Mouse (Mus musculus) liver, embryonic 15.5 days (tissue): ENCODE results near the gene Ppp1r12a. TPM values are rescaled to one million over a fixed set of nuclear protein-coding genes. Genes with fewer than 3 reads are reported as not detected.

ENCODE experiments used
- ATAC-seq: fragments of 200-750 bp; cut with Nextera tagmentation; 2 replicates; pipeline ENCODE4 v1.8.0; 2017; ENCODE audit warnings: moderate number of reproducible peaks, mild to moderate bottlenecking, moderate library complexity; ENCODE audit not compliant: insufficient read depth
- H3K27ac ChIP-seq: fragments of 300-500 bp; sonication (generic); replicated peaks from 2 replicates; pipeline ENCODE4 v1.5.1; 2015; ENCODE audit warnings: mild to moderate bottlenecking, inconsistent platforms
- H3K27me3 ChIP-seq: fragments of 300-500 bp; sonication (generic); 2 replicates; pipeline ENCODE4 v1.6.1; 2015; ENCODE audit warnings: mild to moderate bottlenecking, inconsistent platforms
- H3K36me3 ChIP-seq: fragments of 300-500 bp; sonication (generic); replicated peaks from 2 replicates; pipeline ENCODE4 v1.6.1; 2015; ENCODE audit warnings: moderate library complexity, mild to moderate bottlenecking, inconsistent platforms
- H3K4me1 ChIP-seq: fragments of 300-500 bp; sonication (generic); replicated peaks from 2 replicates; pipeline ENCODE4 v1.6.1; 2015; ENCODE audit warnings: inconsistent platforms
- H3K4me2 ChIP-seq: fragments of 300-500 bp; sonication (generic); 2 replicates; pipeline ENCODE4 v1.6.1; 2015; ENCODE audit warnings: moderate library complexity, mild to moderate bottlenecking, inconsistent platforms
- H3K4me3 ChIP-seq: fragments of 300-500 bp; sonication (generic); replicated peaks from 2 replicates; pipeline ENCODE4 v1.5.1; 2015; ENCODE audit warnings: mild to moderate bottlenecking, inconsistent platforms
- H3K9ac ChIP-seq: fragments of 300-500 bp; sonication (generic); 2 replicates; pipeline ENCODE4 v1.6.1; 2015; ENCODE audit warnings: moderate library complexity, mild to moderate bottlenecking, inconsistent platforms
- H3K9me3 ChIP-seq: fragments of 300-500 bp; sonication (generic); replicated peaks from 2 replicates; pipeline ENCODE4 v1.6.1; 2016; ENCODE audit warnings: inconsistent platforms
- WGBS: fragments of 180-500 bp; shearing (Covaris S2); methylation state at CpG from one replicate; pipeline ENCODE4 v1.1.7; 2015; ENCODE audit warnings: mixed read lengths; ENCODE audit not compliant: insufficient replicate concordance; 5-methylcytosine and 5-hydroxymethylcytosine counted together
- polyA plus RNA-seq: library from polyadenylated mRNA; unstranded; fragments of >200 nt; fragmentation: Nextera tagmentation; extraction: Ambion mirVana; gene quantifications from 2 replicates; pipeline ENCODE4 v1.2.1, GENCODE M21; 2015

Gene Ppp1r12a
- polyA plus RNA-seq, result 30.4 and 31.5 TPM in 2 replicates

DNA sequence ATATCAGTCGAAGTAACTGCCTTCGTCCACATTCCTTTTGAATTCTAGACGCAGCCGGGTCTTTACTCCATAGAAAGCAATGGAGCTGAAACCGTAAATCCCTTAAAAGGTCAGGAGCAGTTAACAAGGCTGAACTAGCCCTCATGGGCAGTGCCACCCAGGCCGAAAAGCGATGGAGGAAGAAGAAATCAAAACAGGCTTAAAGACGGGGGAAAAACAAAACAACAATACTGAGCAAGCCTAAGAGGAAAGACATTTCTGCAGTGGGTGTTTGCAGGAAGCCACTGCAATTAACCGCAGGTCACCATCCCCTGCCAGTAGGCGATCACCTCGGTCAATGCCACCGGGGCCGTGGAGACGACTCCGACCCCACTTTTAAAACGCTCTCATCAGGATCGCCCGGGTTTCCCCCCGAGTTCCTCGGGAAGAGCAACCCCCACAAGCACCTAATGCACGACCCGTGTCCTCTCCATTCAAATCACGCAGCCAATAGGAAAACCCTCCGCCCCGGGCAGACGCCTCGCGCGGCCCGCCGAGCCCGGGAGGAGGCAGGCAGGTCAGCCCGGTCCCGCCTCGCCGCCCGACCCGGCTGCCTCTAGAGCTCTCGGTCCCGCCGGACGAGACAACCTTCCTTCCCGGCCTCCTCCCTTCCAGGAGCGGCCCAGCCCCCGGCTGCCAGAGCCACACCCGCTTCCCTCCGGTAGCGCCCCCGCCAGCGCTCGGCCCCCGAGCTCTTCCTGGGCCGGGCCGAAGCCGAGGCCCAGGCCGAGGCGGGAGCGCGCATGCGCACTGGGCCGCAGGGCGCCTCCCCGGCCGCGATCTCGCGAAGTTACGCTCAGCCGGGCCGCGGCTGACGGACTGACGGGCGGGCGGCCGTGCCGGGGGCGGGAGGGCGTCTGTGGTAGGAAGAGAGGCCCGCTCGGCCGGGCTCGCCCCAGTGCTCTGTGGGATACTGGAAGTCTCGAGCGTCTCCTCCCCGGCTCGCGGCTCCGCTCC, at the start of gene Ppp1r12a:
Ppp1r12a (plus strand) TSS at position 933 of the 996 bp plus-strand sequence.
- no peaks in the 10 kb centered on the region for H3K27me3 ChIP-seq
- H3K4me3 ChIP-seq, result peak within 1 kb of the TSS; percentile 83
- H3K27ac ChIP-seq, result peak within 1 kb of the TSS; percentile 96
- H3K36me3 ChIP-seq, result 0 out of 2 replicates have a peak, but pooled peaks cover 5% of the 10 kb centered on the region
- peaks cover 39% of the 10 kb centered on the region for H3K4me1 ChIP-seq
- no peaks in the 10 kb centered on the region for H3K9me3 ChIP-seq
- peak within 1 kb of the TSS; percentile 87 for H3K4me2 ChIP-seq
- ATAC-seq, result peak; percentile 94
- H3K9ac ChIP-seq, result peak within 1 kb of the TSS; percentile 97
- under 1% methylated on average over 89 of the region's 89 CpGs for WGBS

DNA sequence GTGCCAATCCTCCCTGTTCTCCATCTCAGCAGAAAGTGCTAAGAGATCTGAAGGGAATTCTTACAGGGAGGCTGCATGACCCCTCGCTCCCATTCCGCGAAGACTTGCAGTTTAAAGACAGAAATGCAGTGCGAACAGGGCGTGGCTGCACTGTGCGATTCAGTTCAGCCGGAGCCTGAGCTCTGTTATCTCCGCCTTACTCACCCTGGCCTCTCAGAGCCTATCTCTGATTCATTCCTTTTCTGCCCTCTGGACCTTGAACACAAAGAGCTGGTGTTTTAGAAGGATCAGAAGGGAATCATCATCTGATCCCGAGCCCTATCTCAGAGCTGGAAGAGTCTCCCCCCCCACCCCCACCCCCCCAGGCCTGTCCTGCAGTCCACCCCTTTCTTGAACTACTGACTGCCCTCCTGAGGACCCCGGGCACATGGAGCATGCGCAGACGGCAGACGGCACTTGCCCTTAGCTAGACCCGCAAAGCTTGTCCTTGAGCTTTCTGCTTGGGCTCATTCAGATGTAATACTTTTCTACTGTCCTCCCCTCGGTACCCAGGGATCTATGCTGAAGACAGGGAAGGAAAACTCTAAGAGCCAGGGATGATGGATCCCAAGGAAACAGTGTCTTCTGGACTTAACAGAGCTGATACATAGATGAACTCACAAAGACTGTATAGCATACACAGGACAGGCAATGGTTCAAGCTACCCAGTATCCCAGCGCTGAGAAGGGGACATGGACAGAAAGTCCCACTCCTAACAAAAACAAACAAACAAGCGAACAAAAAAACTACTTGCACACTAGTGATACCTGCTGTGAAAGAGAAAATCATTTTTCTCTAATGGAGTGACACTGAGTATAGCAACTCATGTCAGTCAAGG, 48.4 kb upstream of the Ppp1r12a start:
- peaks cover 4% of the 10 kb centered on the region for H3K27me3 ChIP-seq
- H3K9me3 ChIP-seq, result no peaks in the 10 kb centered on the region
- WGBS, result 31% methylated on average over 17 of the region's 17 CpGs
- no peak overlapping the region for H3K27ac ChIP-seq
- H3K9ac ChIP-seq, result no peak overlapping the region
- H3K4me2 ChIP-seq, result peak overlapping the region; percentile 54
- H3K4me3 ChIP-seq, result peak overlapping the region; percentile 27; the same call in 1 of the 2 replicates
- peaks cover 7% of the 10 kb centered on the region for H3K4me1 ChIP-seq
- ATAC-seq, result peak; percentile 70
- no peaks in the 10 kb centered on the region for H3K36me3 ChIP-seq

DNA sequence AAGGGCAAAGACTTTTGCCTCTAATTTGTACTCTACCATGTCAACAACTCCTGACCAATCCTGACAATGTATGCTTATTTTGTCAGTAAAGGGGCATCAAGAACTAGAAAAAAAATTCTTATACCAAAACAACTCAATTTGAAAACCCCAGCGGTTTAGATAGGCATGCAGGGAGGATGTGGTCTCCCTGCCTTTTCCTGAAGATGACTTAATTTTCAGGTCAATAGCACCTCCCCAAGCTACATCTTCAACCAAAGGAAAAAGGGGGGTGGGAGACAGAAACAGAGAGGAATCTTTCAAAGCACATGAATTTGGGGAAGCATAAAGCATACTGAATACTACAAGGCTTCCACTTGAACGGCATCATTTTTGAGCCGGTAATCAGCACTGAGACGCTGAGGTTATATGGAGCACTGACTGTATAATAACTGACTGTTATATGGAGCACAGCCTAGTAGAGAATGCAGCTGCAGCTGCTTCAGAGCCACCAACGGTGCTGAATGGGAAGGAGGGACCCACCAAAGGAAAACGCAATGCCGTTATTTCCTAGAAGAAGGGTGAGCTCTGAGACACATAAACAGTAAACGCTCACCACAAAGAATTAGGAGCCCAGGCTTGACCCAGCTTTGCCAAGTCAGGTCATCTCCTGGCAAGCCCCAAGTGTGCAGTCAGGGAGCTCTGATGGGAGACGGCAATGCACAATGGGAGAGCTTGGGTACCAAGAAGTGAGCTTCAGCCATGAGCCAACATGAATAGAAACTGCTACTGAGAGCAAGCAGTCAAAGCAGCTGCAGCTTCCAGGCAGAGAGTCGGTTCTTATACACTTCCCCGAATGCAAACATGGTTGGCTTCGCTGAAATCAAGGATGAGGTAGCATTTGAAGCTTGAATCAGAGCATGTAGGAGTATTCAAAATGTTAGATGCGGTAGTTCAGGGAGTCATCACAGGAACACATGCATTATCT, 43.5 kb upstream of the Ppp1r12a start:
- no peak for ATAC-seq
- Histone ChIP-seq H3K27ac (no peak overlapping the region), H3K9ac (no peak overlapping the region), H3K4me1 (peaks cover 3% of the 10 kb centered on the region), H3K27me3 (peaks cover 7% of the 10 kb centered on the region), H3K9me3 (no peaks in the 10 kb centered on the region), H3K4me3 (no peak overlapping the region), H3K36me3 (no peaks in the 10 kb centered on the region), H3K4me2 (no peak overlapping the region)
- WGBS, result 48% methylated on average over 13 of the region's 13 CpGs

DNA sequence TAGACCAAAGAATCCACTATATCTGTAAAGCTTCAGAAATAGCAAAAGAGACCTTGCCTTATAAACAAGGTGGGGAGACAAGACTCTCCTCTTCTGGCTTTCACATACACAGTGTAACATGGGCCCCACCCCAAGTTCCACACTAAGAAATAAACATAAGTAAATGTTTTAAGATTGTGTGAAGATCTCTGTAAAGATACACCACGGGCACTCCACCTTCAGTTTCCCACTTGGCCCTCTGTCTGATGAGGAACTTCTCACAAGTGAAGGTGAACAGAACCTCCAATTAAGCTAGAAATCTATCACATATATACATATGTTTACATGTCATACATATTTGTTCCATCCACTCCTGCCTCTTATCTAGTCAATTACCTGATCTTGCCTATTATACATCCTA, 42.6 kb upstream of the Ppp1r12a start:
- Histone ChIP-seq H3K9me3 (no peaks in the 10 kb centered on the region), H3K36me3 (no peaks in the 10 kb centered on the region), H3K27me3 (peaks cover 7% of the 10 kb centered on the region), H3K4me2 (no peak overlapping the region), H3K4me3 (no peak overlapping the region), H3K27ac (no peak overlapping the region), H3K4me1 (no peaks in the 10 kb centered on the region), H3K9ac (no peak overlapping the region)
- ATAC-seq, result no peak
- 40% methylated on average over 1 of the region's 1 CpGs for WGBS

DNA sequence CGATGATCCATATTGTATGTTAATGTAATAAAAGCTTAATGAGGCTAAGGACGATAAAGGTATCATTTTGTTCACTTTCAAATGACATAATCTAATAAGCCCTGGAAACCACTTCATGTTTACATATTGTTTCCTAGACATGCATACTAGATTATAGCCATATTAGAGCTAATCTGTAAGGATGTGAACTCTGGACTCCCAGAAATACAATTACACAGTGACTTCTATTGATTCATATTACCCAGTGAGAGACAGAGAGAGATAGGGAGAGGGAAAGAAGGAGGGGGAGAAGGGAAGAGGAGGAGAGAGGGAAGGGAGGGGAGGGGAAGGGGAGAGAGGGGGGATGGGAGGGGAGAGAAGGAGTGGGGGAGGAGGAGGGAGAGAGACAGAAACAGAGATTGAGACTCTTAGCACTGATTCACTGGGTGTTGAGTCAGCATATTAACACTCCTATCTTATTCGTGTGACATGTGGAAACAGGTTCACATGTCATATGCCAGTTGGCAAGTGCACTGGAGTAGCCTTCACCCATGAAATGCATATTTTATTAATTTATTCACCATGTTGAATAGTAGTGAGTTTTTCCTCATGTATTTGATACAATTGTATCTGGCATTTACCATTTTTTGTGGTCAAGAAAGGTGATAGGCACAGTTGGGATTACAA, 36.9 kb upstream of the Ppp1r12a start:
- Histone ChIP-seq H3K9me3 (no peaks in the 10 kb centered on the region), H3K36me3 (no peaks in the 10 kb centered on the region), H3K4me2 (no peak overlapping the region), H3K4me1 (no peaks in the 10 kb centered on the region), H3K27me3 (no peaks in the 10 kb centered on the region), H3K9ac (no peak overlapping the region), H3K4me3 (no peak overlapping the region), H3K27ac (no peak overlapping the region)
- 58% methylated on average over 3 of the region's 3 CpGs for WGBS
- no peak for ATAC-seq

DNA sequence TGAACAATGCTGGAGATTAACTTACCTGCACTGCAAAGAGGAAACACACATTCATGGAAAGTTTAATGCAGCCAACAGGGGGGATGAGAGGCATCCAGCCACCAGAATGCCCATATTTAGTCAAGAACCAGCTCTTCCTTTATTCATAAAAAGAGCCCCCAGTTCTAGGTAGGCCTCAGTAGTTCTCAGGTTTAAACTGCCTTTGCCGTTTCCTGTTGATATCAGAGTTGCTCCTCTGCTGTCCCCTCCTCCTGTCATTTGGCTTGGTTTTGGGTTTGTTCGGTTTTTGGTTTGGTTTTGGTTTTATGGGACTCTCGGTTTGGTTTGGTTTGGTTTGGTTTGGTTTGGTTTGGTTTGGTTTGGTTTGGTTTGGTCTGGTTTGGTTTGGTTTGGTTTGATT, 32.8 kb upstream of the Ppp1r12a start:
- Histone ChIP-seq H3K4me1 (no peaks in the 10 kb centered on the region), H3K27ac (no peak overlapping the region), H3K9ac (no peak overlapping the region), H3K27me3 (no peaks in the 10 kb centered on the region), H3K36me3 (no peaks in the 10 kb centered on the region), H3K4me2 (no peak overlapping the region), H3K9me3 (no peaks in the 10 kb centered on the region), H3K4me3 (no peak overlapping the region)
- ATAC-seq, result no peak
- 66% methylated on average over 3 of the region's 3 CpGs for WGBS

DNA sequence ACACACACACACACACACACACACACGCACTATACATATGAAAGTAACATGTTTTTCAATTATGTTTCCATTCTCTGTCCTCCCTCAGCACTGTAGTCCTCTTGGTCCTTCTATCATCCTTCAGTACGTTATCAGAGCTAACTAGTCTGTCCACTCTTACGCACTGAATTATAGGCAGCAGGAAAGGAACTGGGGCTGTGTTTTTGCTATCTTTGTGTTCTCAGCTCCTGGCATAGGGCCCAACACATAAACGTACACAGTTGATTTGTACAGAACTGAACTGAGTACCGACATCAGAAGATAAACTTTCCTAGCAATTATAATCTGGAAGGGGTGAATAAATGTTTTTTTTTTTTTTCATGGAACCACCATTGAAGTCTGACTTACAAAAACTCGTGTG, 30.1 kb upstream of the Ppp1r12a start:
- Histone ChIP-seq H3K4me3 (no peak overlapping the region), H3K27me3 (no peaks in the 10 kb centered on the region), H3K27ac (no peak overlapping the region), H3K4me1 (no peaks in the 10 kb centered on the region), H3K9ac (no peak overlapping the region), H3K4me2 (no peak overlapping the region), H3K36me3 (no peaks in the 10 kb centered on the region), H3K9me3 (no peaks in the 10 kb centered on the region)
- WGBS, result 46% methylated on average over 6 of the region's 6 CpGs
- ATAC-seq, result no peak

DNA sequence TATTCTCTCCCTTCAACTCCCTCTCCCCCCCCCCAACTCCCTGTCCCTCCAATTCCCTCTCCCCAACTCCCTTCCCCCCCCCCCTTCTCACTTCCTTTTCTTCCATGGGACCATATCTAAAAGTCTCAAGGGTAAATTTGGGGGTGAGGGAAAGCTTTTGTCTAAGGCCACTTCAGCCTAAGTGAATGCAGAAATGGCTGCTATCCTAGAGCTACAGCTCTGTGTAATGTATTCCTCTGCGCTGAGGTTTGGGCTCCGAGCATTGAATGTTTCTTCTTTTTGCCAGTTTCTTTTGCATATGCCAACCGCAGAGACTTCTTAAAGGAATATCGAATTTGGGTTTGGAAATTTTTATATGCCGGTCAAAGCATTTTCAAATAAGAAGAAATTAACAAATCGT, 28.7 kb upstream of the Ppp1r12a start:
- no peaks in the 10 kb centered on the region for H3K36me3 ChIP-seq
- no peaks in the 10 kb centered on the region for H3K27me3 ChIP-seq
- no peak for ATAC-seq
- no peak overlapping the region for H3K4me3 ChIP-seq
- no peaks in the 10 kb centered on the region for H3K4me1 ChIP-seq
- 73% methylated on average over 6 of the region's 6 CpGs for WGBS
- H3K4me2 ChIP-seq, result no peak overlapping the region
- no peaks in the 10 kb centered on the region for H3K9me3 ChIP-seq
- no peak overlapping the region for H3K27ac ChIP-seq
- H3K9ac ChIP-seq, result no peak overlapping the region

DNA sequence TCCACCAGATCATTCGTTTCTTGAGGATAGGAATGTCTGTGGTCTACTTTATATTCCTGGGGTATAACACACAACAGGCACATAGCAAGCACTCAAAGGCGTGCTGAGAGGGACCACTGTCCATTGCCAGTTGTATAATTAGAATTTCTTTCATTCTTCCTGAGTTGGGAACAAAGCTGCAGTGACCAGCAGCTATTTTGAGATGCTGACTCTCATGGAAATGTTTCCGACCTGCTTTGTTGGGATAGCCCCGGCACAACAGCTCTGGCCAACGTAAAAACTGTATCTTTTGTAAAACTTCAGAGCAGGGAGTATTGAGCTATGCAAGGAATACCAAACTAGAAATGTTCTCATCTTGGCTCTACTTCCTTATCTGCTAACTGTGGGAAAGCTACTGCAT, 28.2 kb upstream of the Ppp1r12a start:
- Histone ChIP-seq H3K27ac (no peak overlapping the region), H3K36me3 (no peaks in the 10 kb centered on the region), H3K9ac (no peak overlapping the region), H3K4me1 (no peaks in the 10 kb centered on the region), H3K4me3 (no peak overlapping the region), H3K9me3 (no peaks in the 10 kb centered on the region), H3K4me2 (no peak overlapping the region), H3K27me3 (no peaks in the 10 kb centered on the region)
- 65% methylated on average over 5 of the region's 5 CpGs for WGBS
- ATAC-seq, result no peak

DNA sequence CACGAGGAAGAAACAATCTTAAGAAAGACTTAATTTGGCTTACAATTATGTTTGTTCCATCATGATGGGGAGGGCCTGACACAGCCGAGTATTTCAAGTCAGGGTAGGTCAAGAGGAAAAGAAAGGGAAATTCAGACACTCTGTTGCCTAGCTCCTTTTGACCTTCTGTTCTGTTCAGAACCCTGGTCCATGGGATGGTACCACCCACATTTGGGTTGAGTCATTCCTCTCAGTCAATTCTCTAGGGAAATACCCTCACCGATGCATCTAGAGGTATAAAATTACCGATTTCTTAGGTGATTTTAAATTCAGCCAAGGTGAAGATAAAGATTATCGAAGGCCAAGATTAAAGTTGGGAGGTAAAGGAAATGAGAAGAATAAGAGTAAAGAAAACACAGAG, 23.6 kb upstream of the Ppp1r12a start:
- H3K27ac ChIP-seq, result no peak overlapping the region
- no peak for ATAC-seq
- no peaks in the 10 kb centered on the region for H3K9me3 ChIP-seq
- H3K4me1 ChIP-seq, result no peaks in the 10 kb centered on the region
- H3K4me2 ChIP-seq, result no peak overlapping the region
- H3K4me3 ChIP-seq, result no peak overlapping the region
- 69% methylated on average over 5 of the region's 5 CpGs for WGBS
- H3K36me3 ChIP-seq, result no peaks in the 10 kb centered on the region
- no peak overlapping the region for H3K9ac ChIP-seq
- no peaks in the 10 kb centered on the region for H3K27me3 ChIP-seq
